Mouse (Mus musculus) midbrain, postnatal 0 days (tissue): Measurements from ENCODE around the gene Wrap53. TPM values are rescaled to one million over a fixed set of nuclear protein-coding genes. Genes with fewer than 3 reads are reported as not detected.
"Not testable (repeated sequence)": the region's sequence is repeated elsewhere in the genome, so short reads cannot be mapped to it uniquely, and the experiment has no call there.

Experiments used
- ATAC-seq: fragments of 200-750 bp; cut with Nextera tagmentation; 2 replicates; pipeline ENCODE4 v1.8.0; 2017; ENCODE audit warnings: moderate number of reproducible peaks, mild to moderate bottlenecking, moderate TSS enrichment, moderate library complexity; ENCODE audit not compliant: low FRiP score
- DNase-seq: peaks from one replicate; pipeline ENCODE4 v3.0.0-alpha.2; 2015; ENCODE audit warnings: low spot score
- H3K27ac ChIP-seq: fragments of 300-500 bp; sonication (generic); 2 replicates; pipeline ENCODE4 v1.5.1; 2014; ENCODE audit warnings: low read depth, mild to moderate bottlenecking, low read length, mixed read lengths
- H3K27me3 ChIP-seq: fragments of 300-500 bp; sonication (generic); 2 replicates; pipeline ENCODE4 v1.6.1; 2014; ENCODE audit warnings: low read length, control low read depth, mixed read lengths; ENCODE audit not compliant: insufficient read depth
- H3K36me3 ChIP-seq: fragments of 300-500 bp; sonication (generic); 2 replicates; pipeline ENCODE4 v1.6.1; 2014; ENCODE audit warnings: low read length, control low read depth, mixed read lengths; ENCODE audit not compliant: insufficient read depth
- H3K4me1 ChIP-seq: fragments of 300-500 bp; sonication (generic); 2 replicates; pipeline ENCODE4 v1.6.1; 2014; ENCODE audit warnings: mild to moderate bottlenecking, control low read depth, antibody characterized with exemption, low read length, mixed read lengths; ENCODE audit not compliant: insufficient read depth
- H3K4me2 ChIP-seq: fragments of 300-500 bp; sonication (generic); 2 replicates; pipeline ENCODE4 v1.6.1; 2014; ENCODE audit warnings: low read depth, mild to moderate bottlenecking, low read length, mixed read lengths; ENCODE audit not compliant: poor library complexity, severe bottlenecking
- H3K4me3 ChIP-seq: fragments of 300-500 bp; sonication (generic); 2 replicates; pipeline ENCODE4 v1.5.1; 2014; ENCODE audit warnings: low read depth, mild to moderate bottlenecking, low read length, moderate library complexity
- H3K9ac ChIP-seq: fragments of 300-500 bp; sonication (generic); replicated peaks from 2 replicates; pipeline ENCODE4 v1.6.1; 2014; ENCODE audit warnings: mild to moderate bottlenecking, low read length, moderate library complexity, mixed read lengths; ENCODE audit not compliant: poor library complexity, severe bottlenecking
- H3K9me3 ChIP-seq: fragments of 300-500 bp; sonication (generic); 2 replicates; pipeline ENCODE4 v1.6.1; 2016; ENCODE audit warnings: low read length, control low read depth
- CTCF ChIP-seq: IDR thresholded peaks from 2 replicates; pipeline ENCODE4 v1.5.1; 2016; ENCODE audit warnings: antibody characterized with exemption, mild to moderate bottlenecking
- WGBS: fragments of 180-500 bp; shearing (Covaris S2); extraction: QIAGEN DNeasy Blood & Tissue Kit; methylation state at CpG from one replicate; pipeline ENCODE4 v1.1.7; 2014; 5-methylcytosine and 5-hydroxymethylcytosine counted together
- polyA plus RNA-seq: library from polyadenylated mRNA; unstranded; fragments of >200 nt; fragmentation: Nextera tagmentation; extraction: Ambion mirVana; gene quantifications from 2 replicates; pipeline ENCODE4 v1.2.1, GENCODE M21; 2015
- total RNA-seq: library from RNA; depleted of rRNA; stranded (reverse); fragments of >200 nt; gene quantifications from 2 replicates; pipeline ENCODE4 v1.2.3, GENCODE M21; 2014; rRNA removed

The Wrap53 gene
- total RNA-seq (15.7 and 16.8 TPM in 2 replicates), polyA plus RNA-seq (12.6 and 14.2 TPM in 2 replicates)

GRCm38 (mm10) chr11:69580091-69580514 is at the start of gene Wrap53, which contains the start of gene Trp53:
TSS of gene Wrap53 (minus strand) at chr11:69580255.
TSS of gene Trp53 (plus strand) at chr11:69580359.
- Histone ChIP-seq H3K4me3 (peak within 1 kb of the TSS; percentile 64), H3K4me2 (peak within 1 kb of the TSS; percentile 92), H3K4me1 (peaks cover 17% of the 10 kb centered on the region), H3K36me3 (no peaks in the 10 kb centered on the region), H3K27ac (peak within 1 kb of the TSS; percentile 92), H3K9ac (peak within 1 kb of the TSS; percentile 72), H3K27me3 (no peaks in the 10 kb centered on the region), H3K9me3 (no peaks in the 10 kb centered on the region)
- ATAC-seq (peak; percentile 75), DNase-seq (peak; percentile 98)
- under 1% methylated on average over 13 of the region's 13 CpGs for WGBS
- TF ChIP-seq CTCF: no peak

- H3K36me3 ChIP-seq: no peaks in the 10 kb centered on the region
- no peak overlapping the region for H3K4me2 ChIP-seq
- no peak for ATAC-seq
- H3K9ac ChIP-seq: no peak overlapping the region
- no peaks in the 10 kb centered on the region for H3K27me3 ChIP-seq
- no peaks in the 10 kb centered on the region for H3K4me1 ChIP-seq
- H3K9me3 ChIP-seq: no peaks in the 10 kb centered on the region
- no peak for DNase-seq
- peak; percentile 64 for TF ChIP-seq CTCF
- no peak overlapping the region for H3K27ac ChIP-seq
- WGBS: 79% methylated on average over 1 of the region's 1 CpGs
- no peak overlapping the region for H3K4me3 ChIP-seq
These were observed 49.7 kb upstream of the Wrap53 start for GRCm38 (mm10) chr11:69629802-69630201.

- H3K4me3 ChIP-seq: no peak overlapping the region
- H3K4me2 ChIP-seq: no peak overlapping the region
- H3K27ac ChIP-seq: no peak overlapping the region
- ATAC-seq: no peak
- H3K36me3 ChIP-seq: no peaks in the 10 kb centered on the region
- H3K9ac ChIP-seq: no peak overlapping the region
- DNase-seq: peak; percentile 80
- H3K9me3 ChIP-seq: no peaks in the 10 kb centered on the region
- H3K27me3 ChIP-seq: no peaks in the 10 kb centered on the region
- no peaks in the 10 kb centered on the region for H3K4me1 ChIP-seq
- whole genome bisulfite sequencing: 39% methylated on average over 6 of the region's 6 CpGs
- peak; percentile 93 for TF ChIP-seq CTCF
These were observed 48.2 kb upstream of the Wrap53 start for GRCm38 (mm10) chr11:69628286-69628685.

- not testable (repeated sequence) for H3K9me3 ChIP-seq, ATAC-seq, H3K4me1 ChIP-seq, DNase-seq, H3K27me3 ChIP-seq, H3K9ac ChIP-seq, H3K27ac ChIP-seq, H3K4me3 ChIP-seq, H3K36me3 ChIP-seq, H3K4me2 ChIP-seq
- 85% methylated on average over 2 of the region's 2 CpGs for WGBS
These were observed 44.3 kb upstream of the Wrap53 start for GRCm38 (mm10) chr11:69624339-69624738.

GRCm38 (mm10) chr11:69623006-69623405 is 43.0 kb upstream of the Wrap53 start:
- Histone ChIP-seq H3K27ac (peak overlapping the region; percentile 85), H3K4me3 (peak overlapping the region; percentile 51), H3K27me3 (no peaks in the 10 kb centered on the region), H3K36me3 (no peaks in the 10 kb centered on the region), H3K4me1 (0 out of 2 replicates have a peak, but pooled peaks cover 4% of the 10 kb centered on the region), H3K9me3 (no peaks in the 10 kb centered on the region), H3K4me2 (peak overlapping the region; percentile 76), H3K9ac (peak overlapping the region; percentile 89)
- WGBS: 68% methylated on average over 4 of the region's 4 CpGs
- ATAC-seq (no peak), DNase-seq (no peak)
- no peak for TF ChIP-seq CTCF

GRCm38 (mm10) chr11:69622406-69622805 is 42.4 kb upstream of the Wrap53 start:
- TF ChIP-seq CTCF: no peak
- Histone ChIP-seq H3K27ac (peak overlapping the region; percentile 85), H3K4me3 (peak overlapping the region; percentile 51), H3K4me1 (0 out of 2 replicates have a peak, but pooled peaks cover 4% of the 10 kb centered on the region), H3K4me2 (peak overlapping the region; percentile 76), H3K36me3 (no peaks in the 10 kb centered on the region), H3K27me3 (no peaks in the 10 kb centered on the region), H3K9me3 (no peaks in the 10 kb centered on the region), H3K9ac (peak overlapping the region; percentile 89)
- ATAC-seq (no peak), DNase-seq (peak; percentile 18)
- WGBS: 34% methylated on average over 6 of the region's 6 CpGs
